Mouse (Mus musculus) intestine, embryonic 16.5 days (tissue): ENCODE measurements at regions not wholly inside any gene's neighbourhood (a gene's known extent, or its start where the extent isn't known, plus 50 kb on each side); places are given as distances from the start of the nearest gene placed in this dataset.

Experiments
- ATAC-seq: fragments of 200-750 bp; cut with Nextera tagmentation; 2 replicates; pipeline ENCODE4 v1.8.0; 2017; ENCODE audit warnings: moderate TSS enrichment, moderate library complexity
- H3K27ac ChIP-seq: fragments of 300-500 bp; sonication (generic); 2 replicates; pipeline ENCODE4 v1.5.1; 2014; ENCODE audit warnings: mild to moderate bottlenecking, low read length
- H3K27me3 ChIP-seq: fragments of 300-500 bp; sonication (generic); replicated peaks from 2 replicates; pipeline ENCODE4 v1.6.1; 2014; ENCODE audit warnings: low read length, control low read depth, mixed read lengths; ENCODE audit not compliant: control insufficient read depth, insufficient read depth
- H3K36me3 ChIP-seq: fragments of 300-500 bp; sonication (generic); 2 replicates; pipeline ENCODE4 v1.6.1; 2014; ENCODE audit warnings: low read length, control low read depth; ENCODE audit not compliant: control insufficient read depth, insufficient read depth
- H3K4me1 ChIP-seq: fragments of 300-500 bp; sonication (generic); 2 replicates; pipeline ENCODE4 v1.6.1; 2014; ENCODE audit warnings: low read length, control low read depth, mixed read lengths; ENCODE audit not compliant: control insufficient read depth, insufficient read depth
- H3K4me2 ChIP-seq: fragments of 300-500 bp; sonication (generic); 2 replicates; pipeline ENCODE4 v1.6.1; 2014; ENCODE audit warnings: low read depth, low read length, control low read depth
- H3K4me3 ChIP-seq: fragments of 300-500 bp; sonication (generic); 2 replicates; pipeline ENCODE4 v1.5.1; 2014; ENCODE audit warnings: mild to moderate bottlenecking, low read length
- H3K9ac ChIP-seq: fragments of 300-500 bp; sonication (generic); 2 replicates; pipeline ENCODE4 v1.6.1; 2014; ENCODE audit warnings: low read depth, low read length
- H3K9me3 ChIP-seq: fragments of 300-500 bp; sonication (generic); 2 replicates; pipeline ENCODE4 v1.6.1; 2016; ENCODE audit warnings: low read length, control low read depth; ENCODE audit not compliant: control insufficient read depth
- WGBS: fragments of 180-500 bp; shearing (Covaris S2); extraction: QIAGEN DNeasy Blood & Tissue Kit; methylation state at CpG from one replicate; pipeline ENCODE4 v1.1.7; 2014; 5-methylcytosine and 5-hydroxymethylcytosine counted together

DNA sequence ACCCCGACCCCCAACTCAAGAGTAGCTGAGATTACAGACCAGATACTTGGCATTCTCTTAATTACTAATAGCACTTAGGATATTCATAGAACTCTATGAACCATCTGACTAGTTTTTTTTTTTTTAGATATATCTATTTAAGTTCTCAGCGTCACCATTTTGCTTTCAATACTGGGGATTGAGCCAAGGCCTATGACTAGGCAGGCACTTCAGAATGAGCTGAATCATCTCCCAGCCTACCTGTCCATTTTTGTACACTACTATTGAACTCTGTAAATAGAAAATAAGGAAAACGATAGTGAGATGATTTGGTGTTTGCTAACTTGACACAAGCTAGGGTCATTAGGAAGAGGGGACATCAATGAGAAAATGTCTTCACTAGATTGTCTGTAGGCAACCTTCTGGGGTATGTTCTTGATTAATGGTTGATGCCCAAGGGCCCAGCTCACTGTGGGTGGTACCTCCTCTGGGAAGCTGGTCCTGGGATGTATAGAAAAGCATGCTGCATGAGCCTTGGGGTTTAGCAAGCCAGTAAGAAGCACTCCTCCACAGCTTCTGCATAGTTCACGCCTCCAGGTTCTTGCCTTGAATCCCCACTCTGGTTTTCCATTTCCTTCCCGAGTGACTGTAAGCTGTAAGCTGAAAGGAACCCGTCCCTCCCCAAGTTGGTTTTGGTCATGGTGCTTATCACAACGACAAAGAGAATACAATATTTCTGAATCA, 603.5 kb upstream of the Arpp21 start:
- Histone ChIP-seq H3K4me2 (no peak overlapping the region), H3K4me3 (no peak overlapping the region), H3K9me3 (no peaks in the 10 kb centered on the region), H3K27ac (no peak overlapping the region), H3K27me3 (no peaks in the 10 kb centered on the region), H3K9ac (no peak overlapping the region), H3K36me3 (no peaks in the 10 kb centered on the region), H3K4me1 (no peaks in the 10 kb centered on the region)
- WGBS, result 79% methylated on average over 7 of the region's 7 CpGs
- no peak for ATAC-seq

DNA sequence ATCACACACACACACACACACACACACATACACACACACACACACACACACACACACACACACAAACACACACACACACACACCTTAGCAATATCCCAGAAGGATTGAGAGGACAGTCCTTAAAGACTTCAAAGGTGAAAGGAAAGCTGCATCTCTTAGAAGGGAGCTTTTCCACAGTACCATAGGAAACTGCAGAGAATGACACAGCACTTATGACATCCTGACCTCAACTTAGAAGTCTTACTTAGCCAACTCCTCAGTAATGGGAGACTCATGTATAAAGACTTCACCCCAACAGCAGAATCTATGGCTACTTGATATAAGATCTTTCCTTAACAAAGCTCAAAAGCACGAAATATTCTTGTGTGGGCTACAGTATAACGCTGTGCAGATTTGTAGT, 601.8 kb upstream of the Arpp21 start:
- H3K9me3 ChIP-seq, result no peaks in the 10 kb centered on the region
- H3K9ac ChIP-seq, result no peak overlapping the region
- no peak overlapping the region for H3K4me2 ChIP-seq
- H3K4me3 ChIP-seq, result no peak overlapping the region
- no peak overlapping the region for H3K27ac ChIP-seq
- WGBS, result 84% methylated on average over 2 of the region's 2 CpGs
- no peaks in the 10 kb centered on the region for H3K4me1 ChIP-seq
- H3K27me3 ChIP-seq, result no peaks in the 10 kb centered on the region
- ATAC-seq, result no peak
- no peaks in the 10 kb centered on the region for H3K36me3 ChIP-seq

DNA sequence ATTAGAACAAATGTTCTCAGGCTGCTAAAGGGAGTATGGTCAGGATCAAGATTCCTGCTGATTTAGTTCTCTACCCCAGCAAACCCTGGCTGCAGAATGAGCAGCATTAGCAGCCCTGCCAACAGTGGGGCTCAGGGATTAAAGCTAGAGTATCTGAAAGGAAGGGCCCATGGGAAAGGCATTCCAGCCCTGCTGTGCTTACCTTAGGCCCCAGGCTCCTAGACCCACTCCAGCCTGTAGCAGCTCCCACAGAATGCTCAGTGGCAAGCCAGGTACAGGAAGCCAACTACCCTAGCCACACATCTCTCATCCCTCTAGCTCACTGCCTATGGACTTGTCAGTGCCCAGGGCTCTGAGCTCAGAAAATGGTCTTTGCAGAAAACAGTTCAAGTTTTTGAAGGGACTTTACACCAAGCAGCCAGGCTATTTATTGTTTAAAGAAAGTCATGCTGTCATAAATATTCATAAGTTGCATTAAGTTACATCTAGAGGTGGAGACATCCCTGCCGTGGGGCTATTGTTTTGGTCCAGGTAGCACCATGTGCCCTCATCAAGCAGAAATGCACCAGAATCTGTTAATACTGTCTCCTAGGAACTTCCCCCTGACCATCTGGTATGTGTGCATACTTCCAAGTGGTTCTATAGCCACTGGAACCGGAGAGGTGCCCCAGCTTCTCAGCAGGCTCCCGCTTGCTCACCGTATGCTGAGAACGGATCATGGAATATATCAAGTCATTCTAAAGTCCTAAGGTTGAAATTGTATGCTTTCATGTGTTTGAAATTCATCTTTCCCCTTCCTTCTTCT, 598.9 kb upstream of the Arpp21 start:
- ATAC-seq, result no peak
- H3K4me2 ChIP-seq, result no peak overlapping the region
- no peaks in the 10 kb centered on the region for H3K9me3 ChIP-seq
- WGBS, result 79% methylated on average over 5 of the region's 5 CpGs
- no peaks in the 10 kb centered on the region for H3K4me1 ChIP-seq
- no peaks in the 10 kb centered on the region for H3K36me3 ChIP-seq
- no peak overlapping the region for H3K27ac ChIP-seq
- H3K27me3 ChIP-seq, result no peaks in the 10 kb centered on the region
- H3K9ac ChIP-seq, result no peak overlapping the region
- H3K4me3 ChIP-seq, result no peak overlapping the region

DNA sequence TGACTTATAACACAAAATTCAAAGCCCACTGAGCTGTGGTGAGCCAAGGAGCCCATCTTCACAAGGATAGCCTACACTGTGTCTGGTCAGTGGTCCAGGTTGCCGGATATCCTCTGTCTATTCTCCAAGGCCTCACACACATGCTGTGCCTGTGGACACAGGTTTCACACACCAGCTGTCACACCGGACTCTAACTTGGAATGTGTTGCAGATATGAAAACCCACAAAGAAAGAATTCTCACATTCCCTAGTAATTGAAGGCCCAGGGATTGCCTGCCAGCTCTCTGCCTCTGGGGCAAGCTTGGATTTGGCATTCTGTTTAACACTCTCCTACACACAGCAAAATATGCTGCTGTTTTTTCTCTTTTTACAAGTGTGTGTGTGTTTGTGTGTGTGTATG, 595.4 kb upstream of the Arpp21 start:
- no peaks in the 10 kb centered on the region for H3K36me3 ChIP-seq
- H3K9ac ChIP-seq, result no peak overlapping the region
- no peaks in the 10 kb centered on the region for H3K27me3 ChIP-seq
- WGBS, result 80% methylated on average over 2 of the region's 2 CpGs
- H3K4me2 ChIP-seq, result no peak overlapping the region
- no peak overlapping the region for H3K4me3 ChIP-seq
- no peaks in the 10 kb centered on the region for H3K4me1 ChIP-seq
- no peak for ATAC-seq
- H3K9me3 ChIP-seq, result no peaks in the 10 kb centered on the region
- no peak overlapping the region for H3K27ac ChIP-seq

DNA sequence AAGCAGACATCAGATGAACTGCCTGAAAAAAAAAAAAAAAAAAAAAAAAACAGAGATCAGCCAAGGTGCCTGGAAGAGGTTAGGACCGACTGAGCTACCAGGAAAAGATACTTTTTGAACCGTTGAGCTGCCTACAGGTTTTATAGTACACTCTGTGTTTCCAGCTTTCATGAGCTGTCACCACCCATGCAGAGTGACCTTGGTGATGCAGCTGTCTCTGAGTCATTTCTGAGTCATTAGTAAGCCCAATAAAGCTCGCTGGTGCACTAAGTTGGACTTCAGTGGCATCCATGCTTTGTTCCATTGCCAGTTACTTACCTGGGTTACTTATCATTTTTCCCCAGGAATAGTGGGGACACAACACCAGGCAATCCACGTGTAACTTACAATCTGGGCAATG, 592.9 kb upstream of the Arpp21 start:
- 65% methylated on average over 4 of the region's 4 CpGs for WGBS
- Histone ChIP-seq H3K4me1 (no peaks in the 10 kb centered on the region), H3K4me2 (no peak overlapping the region), H3K4me3 (no peak overlapping the region), H3K27ac (no peak overlapping the region), H3K27me3 (no peaks in the 10 kb centered on the region), H3K9ac (no peak overlapping the region), H3K9me3 (no peaks in the 10 kb centered on the region), H3K36me3 (no peaks in the 10 kb centered on the region)
- no peak for ATAC-seq

DNA sequence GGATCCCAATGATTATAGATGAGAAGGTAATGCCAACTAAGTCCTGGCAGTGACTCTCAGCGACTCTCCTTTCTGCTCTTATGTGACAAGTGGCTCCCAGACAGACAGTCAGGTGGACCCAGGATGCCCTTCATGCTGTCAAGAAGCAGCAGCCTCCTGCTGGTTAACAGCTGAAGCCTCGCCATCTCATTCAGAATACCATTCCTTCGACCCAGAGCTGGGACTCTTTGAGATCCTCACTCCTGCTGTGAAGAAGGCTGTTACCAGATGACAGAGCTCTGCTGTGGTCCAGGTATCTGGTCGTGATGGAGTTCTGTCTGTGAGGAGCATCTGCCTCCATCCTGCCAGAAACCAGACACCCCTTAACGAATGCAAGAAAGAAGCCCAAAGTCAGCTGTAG, 590.9 kb upstream of the Arpp21 start:
- no peak for ATAC-seq
- WGBS, result 38% methylated on average over 5 of the region's 5 CpGs
- H3K4me3 ChIP-seq, result no peak overlapping the region

DNA sequence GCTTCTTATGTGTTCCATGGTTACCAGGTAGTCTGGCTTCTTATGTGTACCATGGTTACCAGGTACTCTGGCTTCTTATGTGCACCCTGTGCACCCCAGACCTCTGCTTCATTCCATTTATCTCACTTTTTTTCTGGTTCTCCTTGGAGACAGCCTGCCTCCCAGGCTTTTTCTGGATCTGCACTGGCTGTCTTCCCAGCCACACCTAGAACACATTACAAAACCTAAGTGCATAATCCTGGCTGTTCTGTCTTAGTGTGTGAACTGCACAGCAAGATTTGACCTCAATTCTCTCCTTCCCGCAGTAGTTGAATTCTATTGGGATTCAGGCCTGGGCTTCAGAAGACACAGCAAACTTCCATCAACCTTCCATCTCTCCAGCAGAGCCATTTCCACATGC, 586.2 kb upstream of the Arpp21 start:
- Histone ChIP-seq H3K9me3 (no peaks in the 10 kb centered on the region), H3K9ac (no peak overlapping the region), H3K4me2 (no peak overlapping the region), H3K4me1 (no peaks in the 10 kb centered on the region), H3K27ac (no peak overlapping the region), H3K27me3 (no peaks in the 10 kb centered on the region), H3K36me3 (no peaks in the 10 kb centered on the region), H3K4me3 (no peak overlapping the region)
- 82% methylated on average over 1 of the region's 1 CpGs for WGBS
- ATAC-seq, result no peak

More for the DNA sequence above, 590.9 kb upstream of the Arpp21 start:
- Histone ChIP-seq H3K27ac (no peak overlapping the region), H3K36me3 (no peaks in the 10 kb centered on the region), H3K9ac (no peak overlapping the region), H3K4me2 (no peak overlapping the region), H3K4me1 (no peaks in the 10 kb centered on the region), H3K27me3 (no peaks in the 10 kb centered on the region), H3K9me3 (no peaks in the 10 kb centered on the region)

DNA sequence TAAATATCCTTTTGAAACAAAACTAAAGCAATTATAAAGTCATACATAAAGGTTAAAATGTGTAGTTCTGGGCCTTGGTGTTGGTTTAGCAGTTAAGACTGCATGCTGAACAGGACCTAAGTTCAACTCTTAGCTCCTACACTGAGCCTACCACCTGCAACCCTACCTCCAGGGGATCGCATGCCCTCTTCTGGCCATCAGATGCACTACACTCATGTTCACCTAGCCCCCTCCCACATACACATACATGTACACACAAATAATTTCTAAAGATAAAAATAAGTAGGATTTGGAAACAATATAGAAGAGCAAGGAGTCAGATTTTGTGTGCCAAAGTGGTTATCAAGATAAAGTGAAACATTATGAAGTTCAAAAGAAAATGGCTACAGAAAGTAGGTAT, 576.2 kb upstream of the Arpp21 start:
- Histone ChIP-seq H3K36me3 (no peaks in the 10 kb centered on the region), H3K27me3 (no peaks in the 10 kb centered on the region), H3K9me3 (no peaks in the 10 kb centered on the region), H3K4me2 (no peak overlapping the region), H3K9ac (no peak overlapping the region), H3K4me3 (no peak overlapping the region), H3K27ac (no peak overlapping the region), H3K4me1 (no peaks in the 10 kb centered on the region)
- ATAC-seq, result no peak
- 38% methylated on average over 1 of the region's 1 CpGs for WGBS

DNA sequence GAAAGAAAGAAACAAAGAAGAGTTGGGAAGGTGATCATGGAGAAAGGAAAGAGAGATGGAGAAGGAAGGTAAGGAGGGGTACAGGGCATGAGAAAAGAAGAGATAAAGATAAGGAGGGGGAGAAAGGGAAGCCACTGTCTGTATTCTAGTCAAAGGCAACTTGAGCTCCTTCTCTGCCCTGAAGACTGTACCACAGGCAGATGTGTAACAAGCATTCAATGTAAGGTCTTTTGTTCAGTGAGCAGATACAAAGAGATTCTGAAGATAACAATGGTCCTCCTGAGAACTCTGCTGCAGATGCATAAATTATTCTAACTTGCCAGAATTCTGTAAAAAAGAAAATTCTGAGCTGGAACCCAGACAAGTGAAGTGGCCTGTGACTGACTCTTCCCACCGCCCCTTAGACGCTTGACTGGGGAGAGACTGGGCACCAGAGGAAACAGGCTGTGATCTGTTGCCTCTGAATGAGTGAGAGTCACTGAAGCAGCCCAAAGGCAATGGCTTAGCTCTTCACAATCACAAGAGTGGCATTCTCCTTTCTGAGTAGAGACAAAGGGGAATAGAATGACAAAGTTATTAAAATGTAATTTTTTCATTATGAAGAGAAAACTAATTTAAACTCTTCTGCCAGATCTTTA, 564.0 kb upstream of the Arpp21 start:
- H3K9ac ChIP-seq, result no peak overlapping the region
- H3K4me1 ChIP-seq, result no peaks in the 10 kb centered on the region
- no peak for ATAC-seq
- H3K4me2 ChIP-seq, result no peak overlapping the region
- H3K36me3 ChIP-seq, result no peaks in the 10 kb centered on the region
- H3K27ac ChIP-seq, result no peak overlapping the region
- WGBS, result 67% methylated on average over 2 of the region's 2 CpGs
- no peaks in the 10 kb centered on the region for H3K27me3 ChIP-seq
- H3K4me3 ChIP-seq, result no peak overlapping the region
- no peaks in the 10 kb centered on the region for H3K9me3 ChIP-seq
